Comparison of ENCODE assay signal across 9 mouse cellular contexts in the genomic region with DNA sequence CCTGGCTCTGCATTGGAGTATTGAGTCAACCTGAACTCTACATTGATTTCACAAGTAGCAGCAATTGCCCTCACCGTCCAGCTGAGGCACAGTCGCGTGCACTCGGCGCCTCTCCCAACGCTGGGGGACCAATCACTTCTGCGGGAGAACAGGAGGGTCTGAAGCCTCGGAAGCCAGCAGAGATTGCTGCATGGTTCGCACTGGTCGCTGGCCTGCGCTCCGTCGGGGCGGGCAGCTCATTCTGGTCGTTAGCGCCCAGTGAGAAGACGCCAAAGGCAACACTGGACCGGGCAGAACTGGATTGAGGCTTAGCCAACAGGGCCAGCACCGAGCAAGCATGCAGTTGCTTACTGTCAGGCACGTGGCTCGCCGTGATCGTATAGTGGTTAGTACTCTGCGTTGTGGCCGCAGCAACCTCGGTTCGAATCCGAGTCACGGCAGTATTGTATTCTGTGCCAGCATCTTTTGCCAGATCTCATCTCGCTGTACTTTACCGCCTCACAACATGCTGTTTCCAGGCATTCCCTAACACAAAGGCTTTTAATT. TPM values are rescaled to one million over a fixed set of nuclear protein-coding genes. Genes with fewer than 3 reads are reported as not detected.
DNase-seq lines count a peak whose midpoint lies in the region; ATAC-seq and TF ChIP-seq lines count a peak whose summit lies in the region.
"Had no signal": no experiment of that assay in that cellular context is flagged by ENCODE, and none has a peak within 500 bp of the region (broad histone marks: within the 10 kb centered on the region; RNA-seq: fewer than 3 reads in every experiment).

No protein-coding gene starts in this region.

- H3K4me3 ChIP-seq in intestine, postnatal 0 days (ENCODE audit: low read depth, low read length), result 0 out of 2 replicates have a peak overlapping the region, but pooled peaks have one; percentile 7
- H3K4me3 ChIP-seq in gastrocnemius, adult 2 months, result no peak overlapping the region

- H3K9me3 ChIP-seq in intestine, postnatal 0 days (ENCODE audit: control insufficient read depth), result no peaks in the 10 kb centered on the region

- 0 out of 2 replicates have a peak overlapping the region, but pooled peaks have one; percentile 27 for H3K4me2 ChIP-seq in intestine, postnatal 0 days (replicated peaks; ENCODE audit: low read depth)

- H3K36me3 ChIP-seq in intestine, postnatal 0 days (ENCODE audit: control insufficient read depth, insufficient read depth), result no peaks in the 10 kb centered on the region

- no peak overlapping the region for H3K27ac ChIP-seq in intestine, postnatal 0 days (ENCODE audit: low read depth, low read length)
- no peak overlapping the region for H3K27ac ChIP-seq in gastrocnemius, adult 2 months

- H3K4me1 ChIP-seq in intestine, postnatal 0 days (replicated peaks; ENCODE audit: control insufficient read depth, insufficient read depth, low read length), result peaks cover 2% of the 10 kb centered on the region; the same call in 1 of the 2 replicates

- H3K9ac ChIP-seq in intestine, postnatal 0 days (ENCODE audit: low read depth, low read length), result no peak overlapping the region

- peaks cover 36% of the 10 kb centered on the region for H3K27me3 ChIP-seq in intestine, postnatal 0 days (replicated peaks; ENCODE audit: control insufficient read depth, insufficient read depth, low read length)

- intact Hi-C loops in gastrocnemius, adult 2 months (cut with DNase I), result no loop called here

- TF ChIP-seq CTCF in intestine, postnatal 0 days (IDR thresholded peaks at IDR 0.05; ENCODE audit: low read depth), result no peak; the same call in 1 of the 2 replicates
- TF ChIP-seq CTCF in gastrocnemius, adult 2 months (IDR thresholded peaks at IDR 0.05), result no peak

- peak; percentile 16 to 27 for DNase-seq in kidney, postnatal 4 days
- DNase-seq in kidney, postnatal 14 days, result no peak
- peak; percentile 83 for DNase-seq in embryo, embryonic 9.5 days (ENCODE audit: extremely low spot score)
- peak; percentile 66 for DNase-seq in neural tube, embryonic 10.5 days (ENCODE audit: extremely low spot score, low spot score)
- no peak for DNase-seq in urinary bladder, postnatal 10 days (ENCODE audit: low spot score)
- no peak for DNase-seq in gastrocnemius, adult 2 months
- DNase-seq in ovary, postnatal 10 days (ENCODE audit: low spot score), result no peak
- DNase-seq: adrenal gland, postnatal 36 days had no signal

- ATAC-seq in intestine, postnatal 0 days, result peak; percentile 69

- whole genome bisulfite sequencing in intestine, postnatal 0 days, result 4% methylated on average over 31 of the region's 31 CpGs

RNA-seq across cellular contexts. Expression of gene BC107364, which starts 42.3 kb away (rescaled TPM):
- polyA plus RNA-seq in intestine, postnatal 0 days (2015; fragmentation: Nextera tagmentation; extraction: Ambion mirVana), result 0.54 and 0.56 TPM in 2 replicates
- not detected for total RNA-seq in gastrocnemius, adult 2 months (2021)
- total RNA-seq: adrenal gland, postnatal 36 days had no signal

Comparison
In these comparisons a context has a peak if more than half of its experiments do, and no peak if none do; other contexts are left out.
1. DNase-seq: peak in kidney, postnatal 4 days (2 of 2), embryo, embryonic 9.5 days (single experiment) and neural tube, embryonic 10.5 days (single experiment); none in kidney, postnatal 14 days (single experiment), urinary bladder, postnatal 10 days (single experiment), gastrocnemius, adult 2 months (single experiment) and ovary, postnatal 10 days (single experiment).